Mouse (Mus musculus): ENCODE measurements at regions not wholly inside any gene's neighbourhood (a gene's known extent, or its start where the extent isn't known, plus 50 kb on each side); places are given as distances from the start of the nearest gene placed in this dataset. TPM values are rescaled to one million over a fixed set of nuclear protein-coding genes. Genes with fewer than 3 reads are reported as not detected.
A peak's percentile ranks its signal among the peaks of the same experiment; 100 is the strongest.

GRCm38 (mm10) chr3:46937751-46938150, 489.7 kb upstream of the Pabpc4l start:
- Histone ChIP-seq H3K9ac (replicated peaks; ENCODE audit: low read depth, low read length) (no peak overlapping the region), H3K4me2 (ENCODE audit: low read depth, low read length) (no peak overlapping the region), H3K4me1 (ENCODE audit: control insufficient read depth, insufficient read depth, low read length) (no peaks in the 10 kb centered on the region), H3K4me3 (ENCODE audit: low read depth, low read length) (no peak overlapping the region), H3K9me3 (ENCODE audit: control insufficient read depth, low read length) (no peaks in the 10 kb centered on the region), H3K36me3 (ENCODE audit: control insufficient read depth, insufficient read depth, low read length) (no peaks in the 10 kb centered on the region), H3K27ac (ENCODE audit: low read depth, low read length) (no peak overlapping the region), H3K27me3 (ENCODE audit: control insufficient read depth, insufficient read depth, low read length) (no peaks in the 10 kb centered on the region)
- ATAC-seq (ENCODE audit: low read depth): no peak
- WGBS: 93% methylated on average over 1 of the region's 1 CpGs

GRCm38 (mm10) chr3:46891057-46891736, 443.2 kb upstream of the Pabpc4l start:
- WGBS: 68% methylated on average over 6 of the region's 6 CpGs
- Histone ChIP-seq H3K36me3 (ENCODE audit: control insufficient read depth, insufficient read depth, low read length) (no peaks in the 10 kb centered on the region), H3K4me2 (ENCODE audit: low read depth, low read length) (no peak overlapping the region), H3K9ac (replicated peaks; ENCODE audit: low read depth, low read length) (no peak overlapping the region), H3K9me3 (ENCODE audit: control insufficient read depth, low read length) (no peaks in the 10 kb centered on the region), H3K4me1 (ENCODE audit: control insufficient read depth, insufficient read depth, low read length) (no peaks in the 10 kb centered on the region), H3K27ac (ENCODE audit: low read depth, low read length) (no peak overlapping the region), H3K27me3 (ENCODE audit: control insufficient read depth, insufficient read depth, low read length) (no peaks in the 10 kb centered on the region), H3K4me3 (ENCODE audit: low read depth, low read length) (no peak overlapping the region)
- ATAC-seq (ENCODE audit: low read depth): peak; percentile 73

GRCm38 (mm10) chr3:46875848-46876247, 427.8 kb upstream of the Pabpc4l start:
- WGBS: 96% methylated on average over 1 of the region's 1 CpGs
- H3K4me3 ChIP-seq (ENCODE audit: low read depth, low read length): no peak overlapping the region
- no peak overlapping the region for H3K4me2 ChIP-seq (ENCODE audit: low read depth, low read length)
- no peaks in the 10 kb centered on the region for H3K36me3 ChIP-seq (ENCODE audit: control insufficient read depth, insufficient read depth, low read length)
- no peaks in the 10 kb centered on the region for H3K9me3 ChIP-seq (ENCODE audit: control insufficient read depth, low read length)
- no peaks in the 10 kb centered on the region for H3K27me3 ChIP-seq (ENCODE audit: control insufficient read depth, insufficient read depth, low read length)
- no peak for ATAC-seq (ENCODE audit: low read depth)
- H3K9ac ChIP-seq (replicated peaks; ENCODE audit: low read depth, low read length): no peak overlapping the region
- H3K4me1 ChIP-seq (ENCODE audit: control insufficient read depth, insufficient read depth, low read length): no peaks in the 10 kb centered on the region
- H3K27ac ChIP-seq (ENCODE audit: low read depth, low read length): no peak overlapping the region

- Histone ChIP-seq H3K9ac (replicated peaks; ENCODE audit: low read depth, low read length) (no peak overlapping the region), H3K4me3 (ENCODE audit: low read depth, low read length) (no peak overlapping the region), H3K27me3 (ENCODE audit: control insufficient read depth, insufficient read depth, low read length) (no peaks in the 10 kb centered on the region), H3K9me3 (ENCODE audit: control insufficient read depth, low read length) (no peaks in the 10 kb centered on the region), H3K4me1 (ENCODE audit: control insufficient read depth, insufficient read depth, low read length) (no peaks in the 10 kb centered on the region), H3K27ac (ENCODE audit: low read depth, low read length) (no peak overlapping the region), H3K36me3 (ENCODE audit: control insufficient read depth, insufficient read depth, low read length) (no peaks in the 10 kb centered on the region), H3K4me2 (ENCODE audit: low read depth, low read length) (no peak overlapping the region)
- ATAC-seq (ENCODE audit: low read depth): no peak
These were observed 422.9 kb upstream of the Pabpc4l start for GRCm38 (mm10) chr3:46870876-46871275.

- Histone ChIP-seq H3K27me3 (ENCODE audit: control insufficient read depth, insufficient read depth, low read length) (no peaks in the 10 kb centered on the region), H3K27ac (ENCODE audit: low read depth, low read length) (no peak overlapping the region), H3K9ac (replicated peaks; ENCODE audit: low read depth, low read length) (no peak overlapping the region), H3K4me1 (ENCODE audit: control insufficient read depth, insufficient read depth, low read length) (no peaks in the 10 kb centered on the region), H3K4me3 (ENCODE audit: low read depth, low read length) (no peak overlapping the region), H3K4me2 (ENCODE audit: low read depth, low read length) (no peak overlapping the region), H3K9me3 (ENCODE audit: control insufficient read depth, low read length) (no peaks in the 10 kb centered on the region), H3K36me3 (ENCODE audit: control insufficient read depth, insufficient read depth, low read length) (no peaks in the 10 kb centered on the region)
- ATAC-seq (ENCODE audit: low read depth): no peak
- WGBS: 98% methylated on average over 2 of the region's 2 CpGs
These were observed 421.7 kb upstream of the Pabpc4l start for GRCm38 (mm10) chr3:46869576-46870295.

GRCm38 (mm10) chr3:46848400-46848983, 400.5 kb upstream of the Pabpc4l start:
- Histone ChIP-seq H3K4me2 (ENCODE audit: low read depth, low read length) (no peak overlapping the region), H3K36me3 (ENCODE audit: control insufficient read depth, insufficient read depth, low read length) (no peaks in the 10 kb centered on the region), H3K9me3 (ENCODE audit: control insufficient read depth, low read length) (no peaks in the 10 kb centered on the region), H3K9ac (replicated peaks; ENCODE audit: low read depth, low read length) (no peak overlapping the region), H3K27me3 (ENCODE audit: control insufficient read depth, insufficient read depth, low read length) (no peaks in the 10 kb centered on the region), H3K4me1 (ENCODE audit: control insufficient read depth, insufficient read depth, low read length) (no peaks in the 10 kb centered on the region), H3K27ac (ENCODE audit: low read depth, low read length) (no peak overlapping the region), H3K4me3 (ENCODE audit: low read depth, low read length) (no peak overlapping the region)
- no peak for ATAC-seq (ENCODE audit: low read depth)
- WGBS: 62% methylated on average over 7 of the region's 7 CpGs

- Histone ChIP-seq H3K4me3 (ENCODE audit: low read depth, low read length) (no peak overlapping the region), H3K4me1 (ENCODE audit: control insufficient read depth, insufficient read depth, low read length) (no peaks in the 10 kb centered on the region), H3K9me3 (ENCODE audit: control insufficient read depth, low read length) (no peaks in the 10 kb centered on the region), H3K36me3 (ENCODE audit: control insufficient read depth, insufficient read depth, low read length) (no peaks in the 10 kb centered on the region), H3K4me2 (ENCODE audit: low read depth, low read length) (no peak overlapping the region), H3K27me3 (ENCODE audit: control insufficient read depth, insufficient read depth, low read length) (no peaks in the 10 kb centered on the region), H3K9ac (replicated peaks; ENCODE audit: low read depth, low read length) (no peak overlapping the region), H3K27ac (ENCODE audit: low read depth, low read length) (no peak overlapping the region)
- 79% methylated on average over 3 of the region's 3 CpGs for WGBS
- ATAC-seq (ENCODE audit: low read depth): no peak
These were observed 380.7 kb upstream of the Pabpc4l start for GRCm38 (mm10) chr3:46828676-46829075.

Small RNAs in the stretch of these regions (microRNA-seq; reads per million reads assigned to microRNA genes)
- not detected for gene Mir6379
